10 mouse cellular contexts compared by ENCODE assay signal in the genomic region with DNA sequence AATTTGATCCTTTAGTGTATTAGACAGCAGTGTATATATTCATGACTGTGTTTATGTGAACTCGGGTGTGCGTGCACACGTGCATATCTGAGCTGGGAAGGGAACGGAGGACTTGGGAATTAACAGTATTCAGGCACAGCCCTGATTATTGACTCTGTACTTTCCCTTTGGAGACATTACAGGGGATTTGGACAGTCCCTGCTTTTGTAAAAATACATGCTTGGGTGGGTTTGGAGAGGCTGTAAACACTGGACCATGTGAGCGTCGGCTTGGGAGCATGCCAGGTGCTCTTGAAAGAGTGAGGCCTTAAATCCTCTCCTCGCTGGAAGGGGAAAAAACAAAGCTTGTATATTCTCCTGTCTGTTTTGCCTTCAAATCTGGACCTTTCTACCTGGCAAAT.
DNase-seq lines count a peak whose midpoint lies in the region; ATAC-seq and TF ChIP-seq lines count a peak whose summit lies in the region.
"Had no signal": no experiment of that assay in that cellular context is flagged by ENCODE, and none has a peak within 500 bp of the region (broad histone marks: within the 10 kb centered on the region; RNA-seq: fewer than 3 reads in every experiment).

No protein-coding gene starts in this region.

- H3K4me2 ChIP-seq in forebrain, embryonic 13.5 days = 0 out of 2 replicates have a peak overlapping the region, but pooled peaks have one; percentile 21
- no peak overlapping the region for H3K4me2 ChIP-seq in heart, embryonic 12.5 days
- no peak overlapping the region for H3K4me2 ChIP-seq in liver, postnatal 0 days (ENCODE audit: low read depth, low read length)

- H3K36me3 ChIP-seq in forebrain, embryonic 13.5 days (ENCODE audit: poor library complexity, severe bottlenecking) = no peaks in the 10 kb centered on the region
- H3K36me3 ChIP-seq in forebrain, embryonic 10.5 days (replicated peaks) = no peaks in the 10 kb centered on the region
- H3K36me3 ChIP-seq in heart, embryonic 12.5 days = no peaks in the 10 kb centered on the region
- no peaks in the 10 kb centered on the region for H3K36me3 ChIP-seq in liver, postnatal 0 days (replicated peaks; ENCODE audit: insufficient read depth, low read length)
- H3K36me3 ChIP-seq: midbrain, embryonic 10.5 days had no signal

- no peak overlapping the region for H3K4me3 ChIP-seq in forebrain, embryonic 13.5 days
- H3K4me3 ChIP-seq in forebrain, embryonic 10.5 days = no peak overlapping the region
- no peak overlapping the region for H3K4me3 ChIP-seq in heart, embryonic 12.5 days
- no peak overlapping the region for H3K4me3 ChIP-seq in liver, postnatal 0 days (ENCODE audit: low read depth, low read length)
- H3K4me3 ChIP-seq: midbrain, embryonic 10.5 days had no signal

- DNase-seq in forebrain, embryonic 10.5 days (ENCODE audit: extremely low spot score, low spot score) = no peak
- DNase-seq in ovary, postnatal 36 days (ENCODE audit: low spot score) = peak; percentile 17
- no peak for DNase-seq in ovary, postnatal 10 days (ENCODE audit: low spot score)
- DNase-seq in kidney, postnatal 4 days = peak; percentile 72 to 81
- peak; percentile 54 for DNase-seq in testis, postnatal 10 days (ENCODE audit: low spot score)
- DNase-seq in liver, postnatal 0 days = no peak

- no peak overlapping the region for H3K9ac ChIP-seq in forebrain, embryonic 13.5 days
- no peak overlapping the region for H3K9ac ChIP-seq in heart, embryonic 12.5 days
- H3K9ac ChIP-seq in liver, postnatal 0 days (replicated peaks) = no peak overlapping the region

- H3K27me3 ChIP-seq in forebrain, embryonic 13.5 days = no peaks in the 10 kb centered on the region
- H3K27me3 ChIP-seq in forebrain, embryonic 10.5 days (ENCODE audit: poor library complexity, severe bottlenecking) = no peaks in the 10 kb centered on the region
- no peaks in the 10 kb centered on the region for H3K27me3 ChIP-seq in heart, embryonic 12.5 days (replicated peaks)
- H3K27me3 ChIP-seq in liver, postnatal 0 days (ENCODE audit: insufficient read depth, low read length) = no peaks in the 10 kb centered on the region

- TF ChIP-seq EP300 in liver, postnatal 0 days (IDR thresholded peaks at IDR 0.05; ENCODE audit: low read depth) = no peak

- TF ChIP-seq CTCF in liver, postnatal 0 days (IDR thresholded peaks at IDR 0.05; ENCODE audit: low read depth) = no peak

- no peaks in the 10 kb centered on the region for H3K9me3 ChIP-seq in forebrain, embryonic 13.5 days (replicated peaks)
- no peaks in the 10 kb centered on the region for H3K9me3 ChIP-seq in forebrain, embryonic 10.5 days
- H3K9me3 ChIP-seq in heart, embryonic 12.5 days (replicated peaks) = no peaks in the 10 kb centered on the region
- no peaks in the 10 kb centered on the region for H3K9me3 ChIP-seq in liver, postnatal 0 days (ENCODE audit: low read length)
- H3K9me3 ChIP-seq: midbrain, embryonic 10.5 days had no signal

- peaks cover 19% of the 10 kb centered on the region for H3K4me1 ChIP-seq in forebrain, embryonic 13.5 days
- peaks cover 3% of the 10 kb centered on the region; the same call in 1 of the 2 replicates for H3K4me1 ChIP-seq in forebrain, embryonic 10.5 days
- peaks cover 5% of the 10 kb centered on the region; the same call in 1 of the 2 replicates for H3K4me1 ChIP-seq in heart, embryonic 12.5 days (replicated peaks)
- no peaks in the 10 kb centered on the region for H3K4me1 ChIP-seq in liver, postnatal 0 days (ENCODE audit: insufficient read depth)
- H3K4me1 ChIP-seq: midbrain, embryonic 10.5 days had no signal

- peak; percentile 88 for ATAC-seq in forebrain, embryonic 13.5 days
- no peak for ATAC-seq in heart, embryonic 12.5 days (ENCODE audit: insufficient number of reproducible peaks, low FRiP score)
- ATAC-seq in liver, postnatal 0 days = no peak
- ATAC-seq: activated CD4-positive, CD25-positive, alpha-beta regulatory T cell, adult 4 months had no signal

- no peak overlapping the region for H3K27ac ChIP-seq in forebrain, embryonic 13.5 days
- no peak overlapping the region for H3K27ac ChIP-seq in forebrain, embryonic 10.5 days
- no peak overlapping the region for H3K27ac ChIP-seq in heart, embryonic 12.5 days (ENCODE audit: poor library complexity, severe bottlenecking)
- no peak overlapping the region for H3K27ac ChIP-seq in liver, postnatal 0 days (ENCODE audit: low read depth)
- H3K27ac ChIP-seq: midbrain, embryonic 10.5 days had no signal

- 24% methylated on average over 7 of the region's 7 CpGs for WGBS in forebrain, embryonic 13.5 days
- 84% methylated on average over 7 of the region's 7 CpGs for WGBS in forebrain, embryonic 10.5 days
- 66% methylated on average over 7 of the region's 7 CpGs for WGBS in heart, embryonic 12.5 days
- WGBS in liver, postnatal 0 days (ENCODE audit: insufficient replicate concordance) = 72% methylated on average over 7 of the region's 7 CpGs

Comparison
In these comparisons a context has a peak if more than half of its experiments do, and no peak if none do; other contexts are left out.
1. DNase-seq: peak in ovary, postnatal 36 days (single experiment), kidney, postnatal 4 days (2 of 2) and testis, postnatal 10 days (single experiment); none in forebrain, embryonic 10.5 days (single experiment), ovary, postnatal 10 days (single experiment) and liver, postnatal 0 days (single experiment).